Mouse (Mus musculus) myocyte (in vitro differentiated cells): ENCODE results near the gene Gm614.

Experiments
- CEBPB ChIP-seq: IDR thresholded peaks from 2 replicates; pipeline ENCODE4 v1.6.1; 2011; ENCODE audit warnings: mild to moderate bottlenecking, moderate library complexity; ENCODE audit not compliant: poor library complexity, insufficient read depth, severe bottlenecking
- E2F4 ChIP-seq: IDR thresholded peaks from one replicate; pipeline ENCODE4 v1.6.1; 2011; ENCODE audit warnings: mild to moderate bottlenecking, control low read depth, moderate library complexity; ENCODE audit not compliant: insufficient read depth
- MAX ChIP-seq: IDR thresholded peaks from one replicate; pipeline ENCODE4 v1.6.1; 2011; ENCODE audit warnings: low read depth, mild to moderate bottlenecking, control low read depth
- MYOD1 ChIP-seq, 3 experiments: IDR thresholded peaks; one replicate each; pipeline ENCODE4 v1.6.1; 2011; ENCODE audit warnings: control low read depth in 2 of 3, low read depth in 2 of 3, mild to moderate bottlenecking in 2 of 3, moderate library complexity in 1 of 3; ENCODE audit not compliant: insufficient read length in 2 of 3, control insufficient read depth in 1 of 3
- MYOG ChIP-seq, 3 experiments: IDR thresholded peaks; one replicate each; pipeline ENCODE4 v1.6.1; 2011; ENCODE audit warnings: control low read depth in 2 of 3, low read depth in 2 of 3, mild to moderate bottlenecking in 2 of 3; ENCODE audit not compliant: insufficient read length in 2 of 3, control insufficient read depth in 1 of 3, insufficient read depth in 1 of 3
- POLR2A ChIP-seq: IDR thresholded peaks from one replicate; pipeline ENCODE4 v1.6.1; 2011; ENCODE audit warnings: low read depth, mild to moderate bottlenecking, control low read depth, moderate library complexity; ENCODE audit not compliant: insufficient read length
- REST ChIP-seq: IDR thresholded peaks from one replicate; pipeline ENCODE4 v1.6.1; 2011; ENCODE audit warnings: mild to moderate bottlenecking, control low read depth, moderate library complexity; ENCODE audit not compliant: insufficient read depth, insufficient read length
- SRF ChIP-seq: IDR thresholded peaks from one replicate; pipeline ENCODE4 v1.6.1; 2011; ENCODE audit warnings: low read depth; ENCODE audit not compliant: control insufficient read depth, insufficient read length
- TCF12 ChIP-seq: IDR thresholded peaks from one replicate; pipeline ENCODE4 v1.6.1; 2011; ENCODE audit warnings: mild to moderate bottlenecking, control low read depth; ENCODE audit not compliant: poor library complexity, insufficient read depth, severe bottlenecking
- TCF3 ChIP-seq: IDR thresholded peaks from one replicate; pipeline ENCODE4 v1.6.1; 2011; ENCODE audit warnings: low read depth, control low read depth; ENCODE audit not compliant: insufficient read length
- USF1 ChIP-seq: IDR thresholded peaks from one replicate; pipeline ENCODE4 v1.6.1; 2011; ENCODE audit warnings: low read depth, mild to moderate bottlenecking, control low read depth, moderate library complexity

DNA sequence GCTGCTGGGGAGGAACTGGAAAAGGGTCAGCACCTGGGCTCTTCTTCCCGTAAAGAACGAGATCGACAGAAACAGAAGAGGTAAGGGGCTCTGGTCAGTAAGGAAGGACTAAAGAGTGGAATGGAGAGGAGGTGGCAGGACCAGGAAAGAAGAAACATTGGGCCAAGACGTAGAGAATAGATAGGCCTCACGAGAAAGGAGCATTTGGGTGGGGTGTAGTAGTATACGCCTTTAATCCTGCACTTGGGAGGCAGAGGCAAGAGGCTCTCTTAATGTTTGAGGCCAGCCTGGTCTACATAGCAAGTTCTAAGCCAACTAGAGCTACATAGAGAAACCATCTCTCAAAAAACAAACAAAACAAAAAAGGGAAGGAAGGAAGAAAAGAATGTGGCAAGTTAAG, 24.6 kb upstream of the Gm614 start:
- no peak for TF ChIP-seq TCF12
- no peak for TF ChIP-seq MYOG (IDR thresholded peaks at IDR 0.05; ENCODE audit: control insufficient read depth in 1 of 3, insufficient read depth in 1 of 3, insufficient read length in 2 of 3, low read depth in 2 of 3)
- TF ChIP-seq MYOD1 (IDR thresholded peaks at IDR 0.05; ENCODE audit: control insufficient read depth in 1 of 3, insufficient read length in 2 of 3, low read depth in 2 of 3): no peak
- TF ChIP-seq POLR2A: no peak
- no peak for TF ChIP-seq MAX
- no peak for TF ChIP-seq SRF
- TF ChIP-seq E2F4: no peak
- no peak for TF ChIP-seq CEBPB
- TF ChIP-seq USF1: no peak
- no peak for TF ChIP-seq TCF3
- no peak for TF ChIP-seq REST
